Mouse (Mus musculus): ENCODE measurements around the gene Yipf3. TPM values are rescaled to one million over a fixed set of nuclear protein-coding genes. Genes with fewer than 3 reads are reported as not detected.

Gene Yipf3
- polyA plus RNA-seq, 1 experiment from 2014 or later = 132 TPM

DNA sequence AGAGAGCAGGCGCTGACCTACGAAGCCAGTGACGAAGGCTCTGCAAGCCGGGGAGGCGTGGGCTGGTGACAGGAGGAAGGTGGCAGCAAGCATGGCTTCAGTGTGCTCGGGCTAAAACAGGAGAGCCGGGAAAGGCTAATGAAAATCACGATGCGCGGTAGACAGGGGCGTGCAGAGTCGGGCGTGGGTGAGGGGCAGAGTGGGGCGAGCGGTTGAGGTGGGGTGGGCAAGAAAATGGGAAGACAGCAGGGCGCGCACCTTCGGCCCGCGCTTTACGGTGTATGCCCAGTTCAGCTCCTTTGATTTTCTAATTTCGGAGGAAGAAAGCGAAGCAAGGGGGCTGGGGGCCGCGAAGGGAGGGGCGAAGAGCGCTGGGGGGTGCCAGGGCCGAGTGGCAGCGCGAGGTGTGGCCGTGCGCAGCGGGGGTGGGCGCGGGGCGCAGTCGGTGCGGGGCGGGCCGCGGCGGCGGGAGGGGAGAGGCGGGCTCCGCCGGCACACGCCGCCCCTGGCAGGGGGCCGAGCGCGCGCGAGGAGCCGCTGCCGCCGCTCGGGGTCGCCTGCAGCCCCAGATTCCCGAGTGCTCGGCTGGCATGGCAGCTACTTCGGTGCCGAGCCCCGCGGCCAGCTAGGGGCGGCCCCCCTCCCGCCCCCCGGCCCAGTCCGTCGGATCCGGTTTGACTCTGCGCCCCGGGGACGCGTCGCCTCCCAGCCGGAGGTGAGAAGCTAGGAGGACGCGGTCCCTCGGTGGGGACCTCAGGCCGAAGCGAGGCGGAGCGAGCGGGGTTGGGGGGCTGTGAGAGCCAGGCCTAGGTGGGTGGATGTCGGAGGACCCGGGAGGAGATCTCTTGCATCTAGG, 49.7 kb downstream of the Yipf3 start, which contains the start of gene Dlk2:
Gene Dlk2, plus strand, starts transcription at position 58 of the 856 bp plus-strand sequence.
- Histone ChIP-seq H3K4me3 (ENCODE audit: low read length) (peak within 1 kb of the TSS; percentile 62), H3K36me3 (ENCODE audit: insufficient read depth, low read length) (no peaks in the 10 kb centered on the region), H3K9ac (replicated peaks; ENCODE audit: low read length) (peak within 1 kb of the TSS; percentile 68), H3K4me1 (ENCODE audit: insufficient read depth, low read length) (peaks cover 11% of the 10 kb centered on the region), H3K27ac (ENCODE audit: low read length) (no peak within 1 kb of the TSS), H3K9me3 (ENCODE audit: low read length) (no peaks in the 10 kb centered on the region), H3K27me3 (ENCODE audit: insufficient read depth, low read length) (peaks cover 52% of the 10 kb centered on the region), H3K4me2 (replicated peaks; ENCODE audit: low read depth, low read length) (peak within 1 kb of the TSS; percentile 100)
- peak; percentile 21; the same call in 1 of the 2 replicates for ATAC-seq (ENCODE audit: low FRiP score, low TSS enrichment)
- WGBS = under 1% methylated on average over 64 of the region's 86 CpGs

DNA sequence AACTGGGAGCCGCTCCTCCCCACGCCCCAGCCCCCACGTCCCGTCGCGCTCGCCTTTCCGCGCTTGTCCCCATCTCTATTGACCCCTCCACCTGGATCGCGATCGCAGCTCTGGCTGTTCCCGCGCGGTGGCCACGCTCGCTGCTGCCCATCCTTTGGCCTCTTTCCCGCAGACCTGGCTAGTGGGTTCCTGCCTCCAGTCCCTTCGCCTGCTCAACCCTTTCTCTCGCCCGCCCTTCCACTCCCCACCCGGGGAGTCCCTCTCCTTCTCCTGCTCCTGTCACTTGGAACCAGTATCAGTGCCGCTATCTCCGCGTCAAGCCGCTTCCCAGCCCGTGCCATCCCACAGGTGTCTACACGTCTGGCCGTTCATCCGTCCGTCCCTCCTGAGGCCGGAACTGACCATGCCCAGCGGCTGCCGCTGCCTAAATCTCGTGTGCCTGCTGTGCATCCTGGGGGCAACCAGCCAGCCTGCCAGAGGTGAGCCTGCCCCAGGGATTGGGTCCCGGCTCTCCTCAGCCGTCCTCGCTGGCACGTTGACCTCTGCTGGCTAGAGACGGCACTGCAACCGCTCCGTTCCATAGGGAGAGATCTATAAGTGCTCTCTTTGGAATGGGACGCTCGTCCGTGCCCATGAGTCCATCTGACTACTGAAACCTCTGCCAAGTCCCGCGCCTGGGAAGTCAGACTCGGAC, 50.5 kb downstream of the Yipf3 start:
- Histone ChIP-seq H3K27ac (ENCODE audit: low read length) (no peak overlapping the region), H3K4me2 (replicated peaks; ENCODE audit: low read depth, low read length) (peak overlapping the region; percentile 100), H3K27me3 (ENCODE audit: insufficient read depth, low read length) (peaks cover 52% of the 10 kb centered on the region), H3K4me3 (ENCODE audit: low read length) (peak overlapping the region; percentile 62), H3K9ac (replicated peaks; ENCODE audit: low read length) (peak overlapping the region; percentile 68; the same call in 1 of the 2 replicates), H3K4me1 (ENCODE audit: insufficient read depth, low read length) (peaks cover 11% of the 10 kb centered on the region), H3K36me3 (ENCODE audit: insufficient read depth, low read length) (no peaks in the 10 kb centered on the region), H3K9me3 (ENCODE audit: low read length) (no peaks in the 10 kb centered on the region)
- peak; percentile 93 for ATAC-seq (ENCODE audit: low FRiP score, low TSS enrichment)
- under 1% methylated on average over 48 of the region's 48 CpGs for WGBS

DNA sequence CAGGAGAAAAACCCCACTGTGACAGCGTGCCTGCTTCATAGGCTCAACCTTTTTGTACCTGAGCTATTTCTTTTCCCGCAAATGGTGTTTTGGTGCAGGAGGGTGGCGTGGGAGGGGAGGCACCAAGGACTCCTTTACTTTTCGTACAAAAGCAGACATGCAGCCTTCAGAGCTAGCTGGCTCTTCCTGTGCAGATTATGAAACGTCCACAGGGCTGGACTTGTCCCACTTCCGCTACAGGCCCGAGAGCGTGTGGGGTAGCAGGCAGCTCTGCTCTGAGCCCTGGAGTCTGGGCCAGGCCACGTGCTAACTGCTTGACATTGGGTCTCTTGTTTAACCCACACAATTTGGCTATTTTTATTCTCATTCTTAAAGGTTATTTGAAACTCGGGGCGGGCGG, 54.0 kb downstream of the Yipf3 start:
- Histone ChIP-seq H3K27ac (ENCODE audit: low read length) (no peak overlapping the region), H3K27me3 (ENCODE audit: insufficient read depth, low read length) (peaks cover 26% of the 10 kb centered on the region), H3K4me2 (replicated peaks; ENCODE audit: low read depth, low read length) (no peak overlapping the region), H3K9ac (replicated peaks; ENCODE audit: low read length) (no peak overlapping the region), H3K9me3 (ENCODE audit: low read length) (no peaks in the 10 kb centered on the region), H3K4me3 (ENCODE audit: low read length) (no peak overlapping the region), H3K4me1 (ENCODE audit: insufficient read depth, low read length) (peaks cover 11% of the 10 kb centered on the region), H3K36me3 (ENCODE audit: insufficient read depth, low read length) (no peaks in the 10 kb centered on the region)
- no peak for ATAC-seq (ENCODE audit: low FRiP score, low TSS enrichment)
- WGBS = 71% methylated on average over 12 of the region's 12 CpGs

MicroRNAs encoded within 50 kb of the gene (microRNA counts, 519-probe panel; counts per million panel counts)
- 104 counts per million, percentile 35 among the panel's probes with 10 or more counts for microRNA mmu-miR-693-3p
- 104 counts per million, percentile 35 among the panel's probes with 10 or more counts for microRNA mmu-miR-693-5p

Small RNA genes within 50 kb of the gene (microRNA-seq; reads per million reads assigned to microRNA genes)
- gene Mir693 = not detected

Other genes starting within 250 kb of the Yipf3 start
- 5.7 and 5.9 TPM in 2 replicates for gene Vegfa, start 215.7 kb upstream of the Yipf3 start, polyA plus RNA-seq (2015; fragmentation: Nextera tagmentation; extraction: Ambion mirVana)
- gene Mrps18a, start 137.1 kb upstream of the Yipf3 start, polyA plus RNA-seq (2015; fragmentation: Nextera tagmentation; extraction: Ambion mirVana) = 159 and 162 TPM in 2 replicates
- 15.1 and 16.5 TPM in 2 replicates for gene Rsph9, start 103.9 kb upstream of the Yipf3 start, polyA plus RNA-seq (2015; fragmentation: Nextera tagmentation; extraction: Ambion mirVana)
- gene Mad2l1bp, start 94.5 kb upstream of the Yipf3 start, polyA plus RNA-seq (2015; fragmentation: Nextera tagmentation; extraction: Ambion mirVana) = 39.9 and 41.2 TPM in 2 replicates
- 44.8 and 51.2 TPM in 2 replicates for gene Gtpbp2, start 87.0 kb upstream of the Yipf3 start, polyA plus RNA-seq (2015; fragmentation: Nextera tagmentation; extraction: Ambion mirVana)
- 13.3 and 16.8 TPM in 2 replicates for gene Polh, start 45.4 kb upstream of the Yipf3 start, polyA plus RNA-seq (2015; fragmentation: Nextera tagmentation; extraction: Ambion mirVana)
- gene Xpo5, start 45.3 kb upstream of the Yipf3 start, polyA plus RNA-seq (2015; fragmentation: Nextera tagmentation; extraction: Ambion mirVana) = 45.5 and 49.5 TPM in 2 replicates
- 109 TPM in 2 replicates for gene Polr1c, start within 50 bp of the Yipf3 start, polyA plus RNA-seq (2015; fragmentation: Nextera tagmentation; extraction: Ambion mirVana)
- 0.64 and 0.67 TPM in 2 replicates for gene Lrrc73, start 5.5 kb downstream of the Yipf3 start, polyA plus RNA-seq (2015; fragmentation: Nextera tagmentation; extraction: Ambion mirVana)
- gene Tjap1, start 34.9 kb downstream of the Yipf3 start, polyA plus RNA-seq (2015; fragmentation: Nextera tagmentation; extraction: Ambion mirVana) = 45.7 and 49.8 TPM in 2 replicates
- 0.37 and 0.64 TPM in 2 replicates for gene Dlk2, start 49.3 kb downstream of the Yipf3 start, polyA plus RNA-seq (2015; fragmentation: Nextera tagmentation; extraction: Ambion mirVana)
- gene Abcc10, start 80.3 kb downstream of the Yipf3 start, polyA plus RNA-seq (2015; fragmentation: Nextera tagmentation; extraction: Ambion mirVana) = 6.9 and 7.3 TPM in 2 replicates
- gene Zfp318, start 135.7 kb downstream of the Yipf3 start, polyA plus RNA-seq (2015; fragmentation: Nextera tagmentation; extraction: Ambion mirVana) = 5.0 and 6.1 TPM in 2 replicates
- gene Crip3, start 180.8 kb downstream of the Yipf3 start, polyA plus RNA-seq (2015; fragmentation: Nextera tagmentation; extraction: Ambion mirVana) = 0.54 and 0.68 TPM in 2 replicates
- 0.15 and 0.32 TPM in 2 replicates for gene Slc22a7, start 190.4 kb downstream of the Yipf3 start, polyA plus RNA-seq (2015; fragmentation: Nextera tagmentation; extraction: Ambion mirVana)
- 0.15 and 0.23 TPM in 2 replicates for gene Ttbk1, start 239.6 kb downstream of the Yipf3 start, polyA plus RNA-seq (2015; fragmentation: Nextera tagmentation; extraction: Ambion mirVana)
- gene Dnph1, start 248.6 kb downstream of the Yipf3 start, polyA plus RNA-seq (2015; fragmentation: Nextera tagmentation; extraction: Ambion mirVana) = 56.5 and 60.3 TPM in 2 replicates